Mouse (Mus musculus) CH12.LX (cell line): Measurements from ENCODE around the gene Myrfl. TPM values are rescaled to one million over a fixed set of nuclear protein-coding genes. Genes with fewer than 3 reads are reported as not detected.

ENCODE experiments used
- DNase-seq: peaks from one replicate; pipeline ENCODE4 v3.0.0-alpha.2; 2013; ENCODE audit errors: extremely low read depth
- H3K27ac ChIP-seq: 2 replicates; pipeline ENCODE4 v1.5.1; 2012; ENCODE audit warnings: low read depth, mild to moderate bottlenecking, control low read depth, moderate library complexity; ENCODE audit not compliant: insufficient read depth
- H3K27me3 ChIP-seq: replicated peaks from 2 replicates; pipeline ENCODE3; 2012; ENCODE audit warnings: inconsistent platforms
- H3K36me3 ChIP-seq, 2 experiments: replicated peaks in 1 of 2; 2 replicates each; pipeline versions ENCODE3 to v1.6.1; 2012; ENCODE audit warnings: inconsistent platforms in 1 of 2, low read length in 1 of 2, mild to moderate bottlenecking in 1 of 2, mixed read lengths in 1 of 2, moderate library complexity in 1 of 2; ENCODE audit not compliant: control insufficient read depth in 1 of 2, insufficient read depth in 1 of 2
- H3K4me1 ChIP-seq, 2 experiments: 2 replicates each; pipeline ENCODE4 v1.6.1; 2012; ENCODE audit warnings: inconsistent platforms in 1 of 2, moderate library complexity in 1 of 2; ENCODE audit not compliant: insufficient read depth in 2 of 2, control insufficient read depth in 1 of 2
- H3K4me2 ChIP-seq: 2 replicates; pipeline ENCODE4 v1.6.1; 2012; ENCODE audit warnings: low read depth, mild to moderate bottlenecking, control low read depth; ENCODE audit not compliant: poor library complexity, insufficient read depth, severe bottlenecking
- H3K4me3 ChIP-seq, 3 experiments: fragments of 150-350 bp in 1 of 3; sonication (generic) in 1 of 3; replicated peaks in 1 of 3; 2 replicates each; pipeline versions ENCODE3 to v1.5.1; 2011 to 2012; ENCODE audit warnings: low read depth in 2 of 3, low read length in 2 of 3, mild to moderate bottlenecking in 2 of 3, moderate library complexity in 2 of 3, control low read depth in 1 of 3, improper control_type of control experiment in 1 of 3, inconsistent platforms in 1 of 3, mixed read lengths in 1 of 3; ENCODE audit not compliant: poor library complexity in 1 of 3
- H3K79me2 ChIP-seq: replicated peaks from 2 replicates; pipeline ENCODE4 v1.6.1; 2012; ENCODE audit warnings: mild to moderate bottlenecking, moderate library complexity; ENCODE audit not compliant: control insufficient read depth, poor library complexity, insufficient read depth, severe bottlenecking; ENCODE audit errors: extremely low read depth
- H3K9ac ChIP-seq: 2 replicates; pipeline ENCODE4 v1.6.1; 2012; ENCODE audit warnings: low read depth, mild to moderate bottlenecking, control low read depth, moderate library complexity; ENCODE audit not compliant: insufficient read depth
- H3K9me3 ChIP-seq: replicated peaks from 2 replicates; pipeline ENCODE3; 2012; ENCODE audit warnings: low read length, inconsistent platforms, mixed read lengths
- CHD1 ChIP-seq: IDR thresholded peaks from 2 replicates; pipeline ENCODE4 v1.6.1; 2012; ENCODE audit warnings: low read depth, low read length, improper control_type of control experiment, inconsistent platforms
- CTCF ChIP-seq, 2 experiments: IDR thresholded peaks in 1 of 2; conservative IDR thresholded peaks in 1 of 2; 2 replicates each; pipeline ENCODE4 v1.5.1; 2011 to 2012; ENCODE audit warnings: low read depth in 2 of 2, low read length in 2 of 2, improper control_type of control experiment in 1 of 2, inconsistent platforms in 1 of 2, mild to moderate bottlenecking in 1 of 2, moderate library complexity in 1 of 2
- EP300 ChIP-seq: IDR thresholded peaks from 2 replicates; pipeline ENCODE4 v1.6.1; 2011; ENCODE audit warnings: low read length, improper control_type of control experiment
- ETS1 ChIP-seq: conservative IDR thresholded peaks from 2 replicates; pipeline ENCODE4 v1.6.1; 2012; ENCODE audit warnings: low read depth, mild to moderate bottlenecking, inconsistent platforms, low read length, improper control_type of control experiment, moderate library complexity
- GABPA ChIP-seq: IDR thresholded peaks from 2 replicates; pipeline ENCODE4 v1.6.1; 2012; ENCODE audit warnings: low read depth, low read length, improper control_type of control experiment, inconsistent platforms; ENCODE audit not compliant: insufficient replicate concordance
- JUN ChIP-seq: IDR thresholded peaks from 2 replicates; pipeline ENCODE4 v1.6.1; 2011; ENCODE audit warnings: low read depth, mild to moderate bottlenecking, low read length, improper control_type of control experiment, moderate library complexity; ENCODE audit not compliant: insufficient read depth
- MXI1 ChIP-seq: IDR thresholded peaks from 2 replicates; pipeline ENCODE4 v1.6.1; 2011; ENCODE audit warnings: mild to moderate bottlenecking, low read depth, low read length, improper control_type of control experiment
- NELFE ChIP-seq: IDR thresholded peaks from 2 replicates; pipeline ENCODE4 v1.6.1; 2011; ENCODE audit warnings: low read depth, low read length, improper control_type of control experiment
- POLR2AphosphoS2 ChIP-seq: IDR thresholded peaks from 2 replicates; pipeline ENCODE4 v1.6.1; 2011; ENCODE audit warnings: low read depth, low read length, improper control_type of control experiment
- RAD21 ChIP-seq: IDR thresholded peaks from 2 replicates; pipeline ENCODE4 v1.6.1; 2011; ENCODE audit warnings: low read depth, mild to moderate bottlenecking, low read length, improper control_type of control experiment, moderate library complexity
- RCOR1 ChIP-seq: conservative IDR thresholded peaks from 2 replicates; pipeline ENCODE4 v1.6.1; 2012; ENCODE audit warnings: low read depth, mild to moderate bottlenecking, inconsistent platforms, low read length, improper control_type of control experiment
- UBTF ChIP-seq: IDR thresholded peaks from 2 replicates; pipeline ENCODE4 v1.6.1; 2012; ENCODE audit warnings: low read depth, mild to moderate bottlenecking, inconsistent platforms, low read length, improper control_type of control experiment, moderate library complexity
- USF1 ChIP-seq: IDR thresholded peaks from 2 replicates; pipeline ENCODE4 v1.6.1; 2014; ENCODE audit warnings: low read depth, mild to moderate bottlenecking, inconsistent platforms, low read length, improper control_type of control experiment
- USF2 ChIP-seq: conservative IDR thresholded peaks from 2 replicates; pipeline ENCODE4 v1.6.1; 2011; ENCODE audit warnings: low read depth, low read length, improper control_type of control experiment
- ZC3H11A ChIP-seq: IDR thresholded peaks from 2 replicates; pipeline ENCODE4 v1.6.1; 2012; ENCODE audit warnings: low read depth, mild to moderate bottlenecking, inconsistent platforms, low read length, improper control_type of control experiment
- ZKSCAN1 ChIP-seq: IDR thresholded peaks from 2 replicates; pipeline ENCODE4 v1.6.1; 2012; ENCODE audit warnings: low read depth, inconsistent platforms, low read length, improper control_type of control experiment, borderline replicate concordance
- ZMIZ1 ChIP-seq: IDR thresholded peaks from 2 replicates; pipeline ENCODE4 v1.6.1; 2012; ENCODE audit warnings: low read depth, mild to moderate bottlenecking, inconsistent platforms, low read length, improper control_type of control experiment
- dilution Hi-C: fragments of 300-500 bp; cut with MboI; formaldehyde crosslinking; loops from 2 replicates; pipeline ENCODE4 v1.14.3; 2020; ENCODE audit warnings: low sequenced_read_pairs; ENCODE audit not compliant: extremely low pct_unique_long_range_greater_than_20kb, extremely low pct_ligation_motif_present
- in situ Hi-C: fragments of 300-500 bp; cut with MboI; formaldehyde crosslinking; loops from 3 replicates; pipeline ENCODE4 v1.14.3; 2019; ENCODE audit warnings: low sequenced_read_pairs, low pct_ligation_motif_present, low pct_unique_long_range_greater_than_20kb, mixed read lengths
- polyA plus RNA-seq: library from polyadenylated mRNA; unstranded; fragments of >175 nt; gene quantifications from 2 replicates; pipeline ENCODE4 v1.2.1, GENCODE M21; 2012; ENCODE audit warnings: low read depth; ENCODE audit not compliant: insufficient read length
- total RNA-seq, 2 experiments: library from RNA; depleted of rRNA; stranded (reverse); fragments of 300-350 nt in 1 of 2; fragments of >200 nt in 1 of 2; gene quantifications; 2 replicates each; pipeline ENCODE4 v1.2.3; 2012 to 2014

Gene Myrfl
- total and polyA plus RNA-seq, 3 experiments: not detected

- H3K9me3 ChIP-seq: no peaks in the 10 kb centered on the region
- no peak for TF ChIP-seq CHD1
- no peak for TF ChIP-seq RCOR1
- TF ChIP-seq JUN: no peak
- no peak for TF ChIP-seq GABPA
- no peak for TF ChIP-seq POLR2AphosphoS2
- TF ChIP-seq ETS1: no peak
- TF ChIP-seq MXI1: no peak
- no peak for TF ChIP-seq ZMIZ1
- no peak for TF ChIP-seq RAD21
- no peak for TF ChIP-seq ZC3H11A
- no peak for TF ChIP-seq EP300
- no peak for TF ChIP-seq NELFE
- no peak for TF ChIP-seq ZKSCAN1
- TF ChIP-seq, all 38 proteins: peak for 0
- no peak for DNase-seq
- dilution Hi-C loops: no loop called here
- Histone ChIP-seq H3K27ac (no peak overlapping the region), H3K79me2 (no peaks in the 10 kb centered on the region), H3K4me3 (no peak overlapping the region), H3K36me3 (no peaks in the 10 kb centered on the region), H3K4me1 (peaks cover 0 to 3% of the 10 kb centered on the region in 2 experiments; a peak in 2 of 4 replicates), H3K27me3 (no peaks in the 10 kb centered on the region), H3K4me2 (no peak overlapping the region), H3K9ac (no peak overlapping the region)
- in situ Hi-C loops: no loop called here
Observed at GRCm38 (mm10) chr10:116813150-116813549, 83.6 kb downstream of the Myrfl start.

GRCm38 (mm10) chr10:116810738-116811137 is 86.0 kb downstream of the Myrfl start:
- H3K79me2 ChIP-seq: no peaks in the 10 kb centered on the region
- no peaks in the 10 kb centered on the region; a peak in 1 of 4 replicates for H3K4me1 ChIP-seq
- TF ChIP-seq CTCF (conservative IDR thresholded peaks at IDR 0.05 in 1 of 2, IDR thresholded peaks at IDR 0.05 in 1 of 2; ENCODE audit: low read depth in 2 of 2, low read length in 2 of 2) (no peak), USF1 (no peak), UBTF (no peak), NELFE (no peak), ZC3H11A (no peak), USF2 (no peak)
- TF ChIP-seq, all 38 proteins: peak for 0
- in situ Hi-C loops (no loop called here), dilution Hi-C loops (no loop called here)
- Histone ChIP-seq H3K4me3 (no peak overlapping the region), H3K27me3 (no peaks in the 10 kb centered on the region), H3K9ac (no peak overlapping the region), H3K27ac (no peak overlapping the region), H3K36me3 (no peaks in the 10 kb centered on the region), H3K9me3 (no peaks in the 10 kb centered on the region), H3K4me2 (no peak overlapping the region)
- DNase-seq: no peak
